Mouse (Mus musculus): ENCODE results near the gene Insl3. TPM values are rescaled to one million over a fixed set of nuclear protein-coding genes. Genes with fewer than 3 reads are reported as not detected.
"Not testable (repeated sequence)": the region's sequence is repeated elsewhere in the genome, so short reads cannot be mapped to it uniquely, and the experiment has no call there.

The Insl3 gene
- polyA plus RNA-seq, 1 experiment, result 5.9 TPM

DNA sequence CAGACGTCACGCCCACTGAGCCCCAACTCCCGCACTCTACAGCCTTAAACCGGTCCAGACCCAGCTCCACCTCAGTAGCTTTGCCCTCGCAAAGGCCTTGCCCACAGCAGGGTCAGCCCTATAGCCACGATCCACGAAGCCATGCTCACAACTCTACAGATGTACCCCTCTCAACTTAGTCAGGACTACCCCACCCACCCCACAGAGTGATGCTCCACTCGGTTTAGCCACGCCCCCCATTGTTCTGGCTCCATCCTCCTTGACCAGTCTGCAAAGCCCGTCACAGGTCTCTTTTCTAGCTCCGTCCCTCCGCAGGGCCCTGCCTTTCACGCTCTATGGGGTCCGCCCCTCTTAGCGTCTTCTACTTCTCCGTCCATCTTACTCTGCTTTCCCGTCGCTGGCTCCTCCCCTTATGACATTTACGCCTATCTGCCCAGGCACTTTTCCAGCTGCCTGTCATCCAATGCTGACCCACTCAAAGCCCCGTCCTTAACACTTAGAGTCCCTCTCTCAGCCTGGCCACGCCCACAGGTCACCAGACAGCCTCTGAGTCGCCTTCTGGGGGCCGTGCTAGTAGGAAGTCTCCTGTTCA is 2.8 kb upstream of the Insl3 start:
- H3K4me3 ChIP-seq (ENCODE audit: insufficient read depth, low read depth, low read length), result no peak overlapping the region
- no peaks in the 10 kb centered on the region; the same call in 1 of the 2 replicates for H3K4me1 ChIP-seq (ENCODE audit: control insufficient read depth, insufficient read depth, insufficient read length, low read length)
- H3K27ac ChIP-seq (replicated peaks; ENCODE audit: low read depth, low read length), result no peak overlapping the region

DNA sequence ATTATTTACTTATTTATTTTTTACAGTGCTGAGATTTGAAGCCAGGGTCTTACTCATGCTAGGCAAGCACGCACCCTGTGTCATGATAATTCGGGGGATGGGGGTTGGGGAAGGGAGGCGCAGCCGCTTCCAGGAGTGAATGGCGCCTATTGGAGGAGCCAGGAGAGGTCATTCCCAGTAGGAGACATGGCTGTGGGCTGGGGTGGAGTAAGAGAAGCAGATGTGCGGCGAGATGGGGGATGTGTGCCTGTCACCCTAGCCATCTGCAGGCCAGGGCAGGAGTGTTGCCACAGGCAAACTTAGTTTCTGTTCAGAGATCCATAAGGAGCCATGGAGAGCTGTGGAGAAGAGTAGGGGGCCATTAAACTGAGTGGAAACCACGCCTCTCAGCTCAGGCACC is 1.4 kb upstream of the Insl3 start:
- Histone ChIP-seq H3K4me3 (ENCODE audit: insufficient read depth, low read depth, low read length) (no peak overlapping the region), H3K27ac (replicated peaks; ENCODE audit: low read depth, low read length) (no peak overlapping the region), H3K4me1 (ENCODE audit: control insufficient read depth, insufficient read depth, insufficient read length, low read length) (no peaks in the 10 kb centered on the region; the same call in 1 of the 2 replicates)

DNA sequence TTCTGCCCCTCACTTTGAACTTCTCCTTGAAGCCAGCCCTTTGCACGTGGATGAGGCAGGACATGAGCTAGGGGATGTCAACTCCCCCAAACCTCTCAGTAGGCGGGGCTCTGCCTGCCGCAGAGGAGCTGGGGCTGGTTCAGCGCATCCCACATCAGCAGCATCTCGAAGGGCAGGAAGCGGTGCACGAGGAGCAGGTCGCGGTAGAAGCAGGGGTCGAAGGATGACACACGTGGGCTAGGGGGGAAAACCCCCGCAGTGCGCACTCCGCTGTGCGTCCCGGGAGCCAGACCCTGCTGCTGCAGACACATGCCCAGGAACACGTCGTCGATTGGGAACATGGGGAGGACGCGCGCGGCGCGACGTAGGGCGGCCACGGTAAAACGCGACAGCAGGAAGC is 3.5 kb downstream of the Insl3 start:
- Histone ChIP-seq H3K4me3 (ENCODE audit: insufficient read depth, low read depth, low read length) (no peak overlapping the region), H3K27ac (replicated peaks; ENCODE audit: low read depth, low read length) (no peak overlapping the region), H3K4me1 (ENCODE audit: control insufficient read depth, insufficient read depth, insufficient read length, low read length) (no peaks in the 10 kb centered on the region; the same call in 1 of the 2 replicates)

DNA sequence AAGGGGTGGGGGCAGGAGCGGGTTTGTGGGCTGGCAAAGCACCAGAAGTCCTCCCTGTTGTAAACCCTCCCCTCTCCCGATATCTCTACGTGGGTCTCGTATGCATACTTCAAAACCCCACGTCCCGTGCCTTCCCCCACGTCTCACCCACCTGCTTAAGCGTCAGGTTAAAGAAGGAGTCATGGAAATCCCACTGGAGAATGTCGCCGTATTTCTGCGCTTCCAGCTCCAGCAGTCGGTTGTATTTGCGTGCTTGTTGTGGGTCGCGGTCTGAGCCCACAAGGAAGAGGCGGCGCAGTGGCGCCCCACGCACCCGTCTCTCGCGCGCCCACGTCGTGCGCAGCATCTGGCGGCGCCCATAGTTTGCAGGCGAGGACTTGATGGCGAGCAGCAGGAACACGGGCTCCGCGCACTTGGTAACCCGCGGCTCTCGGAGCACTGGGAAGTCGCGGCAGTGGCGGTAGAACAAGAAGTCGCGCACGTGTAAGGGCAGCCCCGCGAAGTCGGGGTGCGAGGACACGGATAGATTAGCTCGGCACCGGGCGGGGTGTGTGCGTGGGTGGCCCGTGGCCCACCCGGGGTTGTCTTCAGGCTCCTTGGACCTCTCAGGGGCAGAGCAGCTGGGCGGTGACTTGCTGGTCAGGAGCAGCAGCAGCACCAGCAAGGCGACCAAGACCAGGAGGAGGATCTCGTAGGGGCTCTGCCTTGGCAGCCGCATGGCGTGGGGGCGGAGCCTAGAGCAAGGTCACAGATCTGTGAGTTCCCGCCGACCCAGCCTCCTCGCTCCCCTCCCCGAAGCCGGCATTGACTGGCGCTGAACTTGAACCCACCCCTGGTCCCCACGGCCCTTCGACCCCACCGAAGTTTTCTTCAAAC is 4.4 kb downstream of the Insl3 start:
- Histone ChIP-seq H3K4me3 (ENCODE audit: insufficient read depth, low read depth, low read length) (no peak overlapping the region), H3K4me1 (ENCODE audit: control insufficient read depth, insufficient read depth, insufficient read length, low read length) (no peaks in the 10 kb centered on the region; the same call in 1 of the 2 replicates), H3K27ac (replicated peaks; ENCODE audit: low read depth, low read length) (no peak overlapping the region)

DNA sequence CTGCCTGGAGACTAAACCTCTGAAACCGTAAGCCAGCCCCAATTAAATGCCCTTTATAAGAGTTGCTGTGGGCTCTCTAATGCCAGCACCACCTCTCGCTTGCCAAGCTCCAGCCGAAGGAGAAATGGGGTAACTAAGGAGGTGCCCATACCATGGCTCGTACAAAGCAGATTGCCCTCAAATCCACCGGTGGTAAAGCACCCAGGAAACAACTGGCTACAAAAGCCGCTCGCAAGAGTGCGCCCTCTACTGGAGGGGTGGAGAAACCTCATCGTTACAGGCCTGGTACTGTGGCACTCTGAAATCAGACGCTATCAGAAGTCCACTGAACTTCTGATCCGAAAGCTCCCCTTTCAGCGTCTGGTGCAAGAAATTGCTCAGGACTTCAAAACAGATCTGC is 6.4 kb downstream of the Insl3 start:
- H3K27ac ChIP-seq (replicated peaks; ENCODE audit: low read depth, low read length); H3K4me1 ChIP-seq (ENCODE audit: control insufficient read depth, insufficient read depth, insufficient read length, low read length); H3K4me3 ChIP-seq (ENCODE audit: insufficient read depth, low read depth, low read length): not testable (repeated sequence)

DNA sequence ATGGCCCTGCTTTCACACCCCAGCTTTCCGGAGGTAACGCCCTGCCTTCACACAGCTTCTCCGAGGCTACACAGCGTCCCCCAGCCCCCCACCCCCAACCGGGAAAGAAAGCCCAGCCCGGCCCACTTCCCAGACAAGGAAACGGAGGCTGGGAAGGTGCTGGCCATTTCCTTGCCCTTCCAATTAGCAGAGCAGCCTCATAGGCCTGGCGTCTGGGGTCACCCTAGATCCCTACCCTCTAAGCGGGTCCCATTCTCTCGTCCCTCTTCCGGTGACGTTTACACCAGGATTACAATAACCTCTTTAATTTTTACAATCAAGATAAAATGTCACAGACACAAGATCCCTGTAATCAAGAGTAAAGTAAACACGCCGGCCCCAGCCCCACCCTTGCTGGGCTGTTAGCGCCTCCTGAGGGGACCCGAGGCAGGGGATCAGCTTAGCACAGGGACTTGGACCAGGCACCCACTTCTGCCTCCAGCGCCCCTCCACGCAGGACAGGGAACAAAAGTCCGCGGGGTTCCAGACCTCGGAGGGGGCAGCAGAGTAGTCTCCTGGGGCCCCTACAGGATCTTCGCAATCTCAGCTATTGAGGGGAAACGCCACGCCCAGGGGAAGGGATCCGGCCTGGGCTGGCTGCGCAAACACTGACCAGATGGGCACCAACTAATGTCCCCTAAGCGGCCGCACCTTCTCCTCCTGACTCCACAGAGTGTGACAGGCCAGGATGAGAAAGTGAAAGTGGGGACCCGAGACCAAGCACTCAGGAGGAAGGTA is 11.7 kb downstream of the Insl3 start:
- H3K27ac ChIP-seq (replicated peaks; ENCODE audit: low read depth, low read length), result peak overlapping the region; percentile 94
- H3K4me1 ChIP-seq (ENCODE audit: control insufficient read depth, insufficient read depth, insufficient read length, low read length), result no peaks in the 10 kb centered on the region
- H3K4me3 ChIP-seq (ENCODE audit: insufficient read depth, low read depth, low read length), result peak overlapping the region; percentile 83

DNA sequence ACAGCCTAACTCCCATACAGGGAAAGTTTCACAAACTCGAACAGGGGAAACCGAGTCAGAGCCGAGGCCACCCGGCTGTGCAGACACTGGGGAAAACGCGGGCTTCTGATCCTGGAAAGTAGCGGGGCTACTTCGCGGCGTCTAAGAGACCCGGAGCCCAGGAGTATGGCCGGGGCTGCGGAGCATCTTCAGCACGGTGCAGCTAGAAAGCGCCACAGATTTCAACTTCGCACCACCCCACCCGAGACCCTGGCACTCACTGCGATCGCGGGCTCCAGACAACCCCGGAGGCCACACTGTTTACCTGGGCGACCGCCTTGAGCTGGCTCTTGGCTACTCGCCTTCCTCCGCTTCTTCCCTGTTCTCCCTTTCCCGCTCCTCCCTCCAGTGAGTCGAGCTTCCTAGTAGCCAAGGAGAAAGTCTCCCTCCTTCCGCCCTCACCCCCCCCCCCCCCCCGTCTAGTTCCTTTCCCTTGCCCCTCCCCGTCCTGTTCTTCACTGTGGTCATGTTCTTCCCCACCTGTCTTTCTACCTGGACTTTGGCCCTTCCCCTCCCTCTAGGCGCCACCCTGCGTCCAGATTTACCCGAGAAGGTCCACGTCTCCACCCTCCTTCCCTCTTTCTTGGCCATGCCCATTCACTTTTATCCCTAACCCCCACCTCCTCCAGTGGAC is 12.5 kb downstream of the Insl3 start, which contains the start of gene B3gnt3:
TSS of gene B3gnt3 (minus strand) at position 376 of the 673 bp plus-strand sequence.
- H3K4me3 ChIP-seq (ENCODE audit: insufficient read depth, low read depth, low read length), result peak within 1 kb of the TSS; percentile 83
- no peaks in the 10 kb centered on the region for H3K4me1 ChIP-seq (ENCODE audit: control insufficient read depth, insufficient read depth, insufficient read length, low read length)
- H3K27ac ChIP-seq (replicated peaks; ENCODE audit: low read depth, low read length), result peak within 1 kb of the TSS; percentile 94

DNA sequence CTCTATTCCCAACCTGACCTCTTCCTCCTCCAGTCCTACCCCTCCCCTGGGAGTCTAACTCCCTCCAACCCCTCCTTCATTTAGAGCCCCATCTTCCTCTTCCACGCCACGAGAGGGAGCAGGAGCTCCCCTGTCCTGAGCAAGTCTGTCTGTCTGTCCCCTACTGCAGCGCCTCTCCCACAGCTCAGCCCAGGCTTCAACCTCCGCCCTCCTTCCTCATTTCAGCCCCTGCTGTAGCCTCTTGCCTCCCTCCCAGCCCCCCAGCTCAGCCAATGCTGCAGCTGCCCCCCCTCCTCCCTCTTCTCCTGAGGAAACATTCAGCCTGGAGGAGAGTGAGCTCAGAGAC is 13.0 kb downstream of the Insl3 start:
- Histone ChIP-seq H3K4me1 (ENCODE audit: control insufficient read depth, insufficient read depth, insufficient read length, low read length) (no peaks in the 10 kb centered on the region), H3K4me3 (ENCODE audit: insufficient read depth, low read depth, low read length) (peak overlapping the region; percentile 34), H3K27ac (replicated peaks; ENCODE audit: low read depth, low read length) (0 out of 2 replicates have a peak overlapping the region, but pooled peaks have one; percentile 55)

DNA sequence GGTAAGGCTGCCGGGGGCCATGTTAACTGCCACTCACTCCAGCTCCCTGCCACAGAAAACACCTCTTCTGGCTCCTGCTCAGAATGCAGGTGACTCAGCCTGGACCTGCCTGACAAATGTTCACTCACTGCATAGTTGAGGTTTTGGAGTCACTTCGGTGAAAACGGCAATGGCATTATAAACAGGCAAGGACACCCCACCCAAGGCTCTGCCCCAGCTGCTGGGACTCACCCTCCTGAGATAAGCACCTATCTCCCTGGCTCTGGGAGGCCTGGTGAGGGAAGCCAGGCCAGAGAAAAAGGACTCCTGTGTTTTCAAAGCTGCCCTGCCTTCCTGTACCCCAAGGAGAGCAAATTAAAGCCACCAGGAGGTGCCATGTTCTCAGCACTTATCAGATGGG is 13.9 kb downstream of the Insl3 start:
- Histone ChIP-seq H3K27ac (replicated peaks; ENCODE audit: low read depth, low read length) (no peak overlapping the region), H3K4me3 (ENCODE audit: insufficient read depth, low read depth, low read length) (no peak overlapping the region), H3K4me1 (ENCODE audit: control insufficient read depth, insufficient read depth, insufficient read length, low read length) (no peaks in the 10 kb centered on the region)

DNA sequence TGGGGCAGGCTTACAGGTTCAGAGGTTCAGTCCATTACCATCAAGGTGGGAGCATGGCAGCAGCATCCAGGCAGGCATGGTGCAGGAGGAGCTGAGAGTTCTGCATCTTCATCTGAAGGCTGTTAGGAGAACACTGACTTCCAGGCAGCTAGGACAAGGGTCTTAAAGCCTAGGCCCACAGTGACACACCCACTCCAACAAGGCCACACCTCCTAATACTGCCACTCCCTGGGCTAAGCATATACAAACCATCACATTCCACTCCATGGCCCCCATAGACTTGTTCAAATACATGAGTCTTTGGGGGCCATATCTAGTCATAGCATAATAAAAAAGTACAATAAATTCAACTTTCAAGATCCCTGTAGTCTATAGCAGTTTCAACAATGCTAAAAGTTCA is 14.4 kb downstream of the Insl3 start:
- H3K27ac ChIP-seq (replicated peaks; ENCODE audit: low read depth, low read length); H3K4me1 ChIP-seq (ENCODE audit: control insufficient read depth, insufficient read depth, insufficient read length, low read length); H3K4me3 ChIP-seq (ENCODE audit: insufficient read depth, low read depth, low read length): not testable (repeated sequence)

DNA sequence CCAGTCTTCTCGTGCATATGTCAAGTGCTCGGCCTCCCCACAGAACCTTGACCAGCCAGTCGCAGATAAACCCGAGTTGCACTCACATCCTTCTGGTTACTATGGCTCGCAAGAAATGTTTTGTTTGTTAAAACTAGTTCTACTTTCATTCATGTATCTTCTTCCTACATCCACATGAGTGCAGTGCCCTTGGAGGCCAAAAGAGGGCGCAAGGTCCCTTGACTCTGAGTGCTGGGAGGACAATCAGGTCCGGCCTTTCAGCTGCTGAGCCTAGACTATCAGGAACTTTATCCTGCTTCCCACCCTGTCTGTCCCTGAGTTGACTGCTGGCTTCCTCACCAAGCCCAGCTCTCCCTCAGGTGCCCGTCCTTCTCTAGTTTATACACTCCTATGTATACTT is 18.9 kb downstream of the Insl3 start:
- H3K4me3 ChIP-seq (ENCODE audit: insufficient read depth, low read depth, low read length), result no peak overlapping the region
- no peak overlapping the region for H3K27ac ChIP-seq (replicated peaks; ENCODE audit: low read depth, low read length)
- no peaks in the 10 kb centered on the region for H3K4me1 ChIP-seq (ENCODE audit: control insufficient read depth, insufficient read depth, insufficient read length, low read length)

DNA sequence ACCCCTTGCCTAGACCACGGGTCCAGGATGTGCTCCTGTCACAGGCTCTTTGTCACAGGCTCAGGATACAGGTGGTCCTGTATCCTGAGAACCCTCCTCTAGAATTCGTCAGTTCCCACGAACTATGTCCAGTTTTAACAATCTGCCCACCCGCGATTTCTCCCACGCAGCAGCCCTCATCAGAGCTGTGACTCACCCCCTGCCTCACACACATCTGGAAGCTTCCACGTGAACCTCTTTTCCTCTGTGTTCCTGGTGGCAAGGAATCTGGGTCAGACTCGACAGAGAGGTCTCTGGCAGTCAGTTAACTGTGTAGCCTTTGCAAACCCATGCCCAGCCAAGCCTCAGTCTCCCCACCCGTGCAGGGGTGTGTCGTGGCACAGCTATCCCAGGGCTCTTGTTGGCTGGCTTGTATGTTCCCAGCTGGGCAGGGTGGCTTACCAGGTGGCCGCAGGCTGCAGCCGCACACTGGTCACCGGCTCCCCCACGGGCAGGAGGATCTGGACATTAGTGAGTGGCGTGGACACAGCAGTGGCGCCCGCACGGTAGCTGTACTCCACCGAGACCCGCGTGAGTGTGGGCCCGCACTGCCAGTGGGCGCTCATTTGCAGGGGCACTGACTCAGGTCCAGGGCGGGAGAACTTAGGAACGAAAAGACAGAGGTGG is 20.3 kb downstream of the Insl3 start:
- no peak overlapping the region for H3K4me3 ChIP-seq (ENCODE audit: insufficient read depth, low read depth, low read length)
- H3K27ac ChIP-seq (replicated peaks; ENCODE audit: low read depth, low read length), result no peak overlapping the region
- no peaks in the 10 kb centered on the region for H3K4me1 ChIP-seq (ENCODE audit: control insufficient read depth, insufficient read depth, insufficient read length, low read length)

DNA sequence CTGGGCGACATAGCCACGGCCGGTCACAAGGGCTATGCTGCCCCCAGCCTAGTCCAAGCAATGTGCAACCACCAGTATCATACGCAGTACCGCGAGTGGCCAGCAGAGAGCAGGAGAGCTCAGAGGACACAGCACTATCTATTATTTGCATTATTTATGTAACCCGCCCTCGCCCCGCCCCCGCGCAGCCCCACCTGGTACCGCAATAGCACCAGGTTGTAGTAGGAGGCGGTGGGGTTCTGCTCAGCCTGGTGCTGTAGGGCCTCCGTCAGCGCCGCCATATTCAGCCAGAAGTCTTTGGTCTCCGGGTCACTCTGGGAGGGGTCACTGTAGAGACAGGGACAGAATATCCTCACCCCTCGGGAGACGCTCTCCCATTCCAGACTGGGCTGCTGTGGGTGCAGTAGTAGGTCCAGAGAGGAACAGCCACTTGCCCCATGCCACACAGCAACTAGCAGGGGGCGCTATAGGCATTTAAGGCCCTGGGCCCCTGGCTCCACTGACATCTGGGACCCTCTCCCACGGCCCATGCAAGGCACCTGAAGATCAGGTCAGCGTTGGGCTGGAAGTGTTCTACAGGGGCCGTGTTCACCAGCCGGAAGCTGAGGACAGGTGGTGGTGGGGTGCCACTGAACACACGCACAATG is 20.9 kb downstream of the Insl3 start:
- Histone ChIP-seq H3K4me1 (ENCODE audit: control insufficient read depth, insufficient read depth, insufficient read length, low read length) (no peaks in the 10 kb centered on the region), H3K4me3 (ENCODE audit: insufficient read depth, low read depth, low read length) (no peak overlapping the region), H3K27ac (replicated peaks; ENCODE audit: low read depth, low read length) (no peak overlapping the region)

DNA sequence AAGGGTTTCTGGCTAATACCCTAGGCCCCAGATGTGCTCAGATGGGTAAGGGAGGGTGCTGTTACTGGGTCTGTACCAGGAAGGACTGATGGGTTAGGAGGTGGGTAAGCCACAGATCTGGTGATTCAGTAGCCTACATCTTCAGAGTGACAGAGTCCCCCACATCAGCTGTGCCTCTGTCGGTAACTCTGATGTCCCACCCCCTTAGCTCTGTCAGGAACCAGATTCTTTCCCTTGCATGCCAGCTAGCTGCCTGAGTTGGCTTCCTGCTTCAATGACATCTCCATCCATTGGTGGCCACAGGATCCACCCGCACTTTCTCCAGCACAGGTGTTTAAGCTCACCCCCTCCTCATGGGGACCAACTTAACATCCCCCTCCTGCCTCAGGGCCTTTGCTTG is 22.6 kb downstream of the Insl3 start:
- H3K4me1 ChIP-seq (ENCODE audit: control insufficient read depth, insufficient read depth, insufficient read length, low read length), result no peaks in the 10 kb centered on the region
- no peak overlapping the region for H3K27ac ChIP-seq (replicated peaks; ENCODE audit: low read depth, low read length)
- no peak overlapping the region for H3K4me3 ChIP-seq (ENCODE audit: insufficient read depth, low read depth, low read length)
